Mouse (Mus musculus): ENCODE results near the gene Hpca. TPM values are rescaled to one million over a fixed set of nuclear protein-coding genes. Genes with fewer than 3 reads are reported as not detected.

Hpca gene
- polyA plus RNA-seq, 1 experiment from 2014 or later = 0.99 TPM

GRCm38 (mm10) chr4:129119708-129120107 lies 2.1 kb downstream of the Hpca start:
- 69% methylated on average over 10 of the region's 10 CpGs for WGBS

GRCm38 (mm10) chr4:129117720-129118510 lies 3.9 kb downstream of the Hpca start:
- no peaks in the 10 kb centered on the region for H3K36me3 ChIP-seq (ENCODE audit: control insufficient read depth, insufficient read depth, low read length)
- ATAC-seq (ENCODE audit: low FRiP score, low TSS enrichment) (no peak), DNase-seq (ENCODE audit: low spot score) (no peak)
- TF ChIP-seq EP300 (optimal IDR thresholded peaks at IDR 0.05) (no peak), CTCF (IDR thresholded peaks at IDR 0.05; ENCODE audit: low read depth) (no peak)
- WGBS = 84% methylated on average over 14 of the region's 14 CpGs
- H3K4me3 ChIP-seq (ENCODE audit: low read depth, low read length) = no peak overlapping the region
- H3K27ac ChIP-seq (replicated peaks) = no peak overlapping the region
- no peak overlapping the region for H3K4me2 ChIP-seq (replicated peaks; ENCODE audit: low read depth)
- H3K4me1 ChIP-seq (replicated peaks; ENCODE audit: control insufficient read depth, insufficient read depth) = peaks cover 3% of the 10 kb centered on the region; the same call in 1 of the 2 replicates
- no peak overlapping the region for H3K9ac ChIP-seq (ENCODE audit: low read length)
- H3K27me3 ChIP-seq (ENCODE audit: control insufficient read depth, insufficient read depth, low read length) = no peaks in the 10 kb centered on the region
- no peaks in the 10 kb centered on the region for H3K9me3 ChIP-seq (ENCODE audit: control insufficient read depth, low read length)

More at GRCm38 (mm10) chr4:129119708-129120107, 2.1 kb downstream of the Hpca start:
- ATAC-seq (ENCODE audit: low FRiP score, low TSS enrichment) (no peak), DNase-seq (ENCODE audit: low spot score) (no peak)
- Histone ChIP-seq H3K9ac (ENCODE audit: low read length) (no peak overlapping the region), H3K9me3 (ENCODE audit: control insufficient read depth, low read length) (no peaks in the 10 kb centered on the region), H3K27me3 (ENCODE audit: control insufficient read depth, insufficient read depth, low read length) (no peaks in the 10 kb centered on the region), H3K4me2 (replicated peaks; ENCODE audit: low read depth) (no peak overlapping the region), H3K4me3 (ENCODE audit: low read depth, low read length) (no peak overlapping the region), H3K36me3 (ENCODE audit: control insufficient read depth, insufficient read depth, low read length) (no peaks in the 10 kb centered on the region), H3K27ac (replicated peaks) (no peak overlapping the region), H3K4me1 (replicated peaks; ENCODE audit: control insufficient read depth, insufficient read depth) (peaks cover 3% of the 10 kb centered on the region; the same call in 1 of the 2 replicates)
- TF ChIP-seq EP300 (optimal IDR thresholded peaks at IDR 0.05) (no peak), CTCF (IDR thresholded peaks at IDR 0.05; ENCODE audit: low read depth) (no peak)

GRCm38 (mm10) chr4:129116703-129117102 lies 5.1 kb downstream of the Hpca start:
- WGBS = 97% methylated on average over 8 of the region's 8 CpGs
- no peak overlapping the region for H3K4me2 ChIP-seq (replicated peaks; ENCODE audit: low read depth)
- ATAC-seq (ENCODE audit: low FRiP score, low TSS enrichment) = no peak
- DNase-seq (ENCODE audit: low spot score) = no peak
- no peak overlapping the region for H3K9ac ChIP-seq (ENCODE audit: low read length)
- H3K4me3 ChIP-seq (ENCODE audit: low read depth, low read length) = no peak overlapping the region
- TF ChIP-seq CTCF (IDR thresholded peaks at IDR 0.05; ENCODE audit: low read depth) (no peak), EP300 (optimal IDR thresholded peaks at IDR 0.05) (no peak)
- H3K4me1 ChIP-seq (replicated peaks; ENCODE audit: control insufficient read depth, insufficient read depth) = peaks cover 3% of the 10 kb centered on the region; the same call in 1 of the 2 replicates
- H3K27me3 ChIP-seq (ENCODE audit: control insufficient read depth, insufficient read depth, low read length) = no peaks in the 10 kb centered on the region
- no peaks in the 10 kb centered on the region for H3K9me3 ChIP-seq (ENCODE audit: control insufficient read depth, low read length)
- no peaks in the 10 kb centered on the region for H3K36me3 ChIP-seq (ENCODE audit: control insufficient read depth, insufficient read depth, low read length)
- H3K27ac ChIP-seq (replicated peaks) = no peak overlapping the region

- ATAC-seq (ENCODE audit: low FRiP score, low TSS enrichment) (peak; percentile 79), DNase-seq (ENCODE audit: low spot score) (peak; percentile 89)
- H3K9ac ChIP-seq (ENCODE audit: low read length) = no peak overlapping the region
- no peaks in the 10 kb centered on the region for H3K36me3 ChIP-seq (ENCODE audit: control insufficient read depth, insufficient read depth, low read length)
- H3K4me1 ChIP-seq (replicated peaks; ENCODE audit: control insufficient read depth, insufficient read depth) = no peaks in the 10 kb centered on the region
- no peaks in the 10 kb centered on the region for H3K9me3 ChIP-seq (ENCODE audit: control insufficient read depth, low read length)
- no peak overlapping the region for H3K27ac ChIP-seq (replicated peaks)
- peak; percentile 99 for TF ChIP-seq CTCF (IDR thresholded peaks at IDR 0.05; ENCODE audit: low read depth)
- TF ChIP-seq EP300 (optimal IDR thresholded peaks at IDR 0.05) = no peak
- no peak overlapping the region for H3K4me2 ChIP-seq (replicated peaks; ENCODE audit: low read depth)
- WGBS = 33% methylated on average over 28 of the region's 28 CpGs
- H3K27me3 ChIP-seq (ENCODE audit: control insufficient read depth, insufficient read depth, low read length) = no peaks in the 10 kb centered on the region
- H3K4me3 ChIP-seq (ENCODE audit: low read depth, low read length) = no peak overlapping the region
These were observed 8.5 kb downstream of the Hpca start for GRCm38 (mm10) chr4:129113083-129113988.

GRCm38 (mm10) chr4:129112231-129112630 lies 9.6 kb downstream of the Hpca start:
- Histone ChIP-seq H3K4me2 (replicated peaks; ENCODE audit: low read depth) (peak overlapping the region; percentile 27; the same call in 1 of the 2 replicates), H3K9ac (ENCODE audit: low read length) (no peak overlapping the region)
- no peak for ATAC-seq (ENCODE audit: low FRiP score, low TSS enrichment)

More at GRCm38 (mm10) chr4:129112231-129112630, 9.6 kb downstream of the Hpca start:
- DNase-seq (ENCODE audit: low spot score) = no peak
- no peak overlapping the region for H3K4me3 ChIP-seq (ENCODE audit: low read depth, low read length)
- WGBS = 37% methylated on average over 12 of the region's 13 CpGs
- H3K27ac ChIP-seq (replicated peaks) = no peak overlapping the region
- no peaks in the 10 kb centered on the region for H3K27me3 ChIP-seq (ENCODE audit: control insufficient read depth, insufficient read depth, low read length)
- TF ChIP-seq EP300 (optimal IDR thresholded peaks at IDR 0.05) (no peak), CTCF (IDR thresholded peaks at IDR 0.05; ENCODE audit: low read depth) (no peak)
- no peaks in the 10 kb centered on the region for H3K9me3 ChIP-seq (ENCODE audit: control insufficient read depth, low read length)
- H3K36me3 ChIP-seq (ENCODE audit: control insufficient read depth, insufficient read depth, low read length) = no peaks in the 10 kb centered on the region
- no peaks in the 10 kb centered on the region for H3K4me1 ChIP-seq (replicated peaks; ENCODE audit: control insufficient read depth, insufficient read depth)

Measured in stomach, postnatal 0 days (tissue).